ENCODE assay signal across 12 mouse cellular contexts in the genomic region with DNA sequence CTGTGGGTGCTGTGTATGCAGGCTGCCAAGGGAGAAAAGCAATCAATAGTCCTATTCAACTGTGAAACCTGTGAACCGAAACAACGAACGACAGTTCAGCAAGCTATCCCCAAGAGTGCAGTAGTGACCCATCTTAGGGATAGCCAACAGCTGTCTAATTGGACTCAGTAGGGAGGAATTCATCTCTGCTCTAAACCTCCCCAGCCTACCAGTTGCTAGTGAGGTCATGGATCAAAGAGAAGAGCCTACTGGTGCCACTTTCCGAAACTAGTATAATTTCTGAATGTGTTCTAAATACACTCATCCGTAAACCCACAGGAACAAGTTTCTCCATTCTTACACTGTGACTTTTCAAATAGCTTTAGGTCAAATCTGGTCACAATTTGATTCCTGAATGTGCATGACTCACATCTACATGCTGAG. TPM values are rescaled to one million over a fixed set of nuclear protein-coding genes. Genes with fewer than 3 reads are reported as not detected.
DNase-seq lines count a peak whose midpoint lies in the region; ATAC-seq and TF ChIP-seq lines count a peak whose summit lies in the region.
"Had no signal": no experiment of that assay in that cellular context is flagged by ENCODE, and none has a peak within 500 bp of the region (broad histone marks: within the 10 kb centered on the region; RNA-seq: fewer than 3 reads in every experiment).

No protein-coding gene starts in this region.

- no peaks in the 10 kb centered on the region for H3K9me3 ChIP-seq in heart, embryonic 16.5 days (replicated peaks; ENCODE audit: control insufficient read depth, low read length)
- H3K9me3 ChIP-seq: embryonic facial prominence, embryonic 13.5 days; hindbrain, embryonic 10.5 days; midbrain, embryonic 15.5 days had no signal

- no peak for TF ChIP-seq CTCF in kidney, adult 2 months (conservative IDR thresholded peaks at IDR 0.05; ENCODE audit: insufficient read depth, insufficient read length, low read depth, low read length)

- H3K27me3 ChIP-seq in heart, embryonic 16.5 days (ENCODE audit: control insufficient read depth, insufficient read depth, low read length): no peaks in the 10 kb centered on the region
- H3K27me3 ChIP-seq in kidney, adult 2 months (replicated peaks; ENCODE audit: control insufficient read depth, insufficient read depth, low read length): no peaks in the 10 kb centered on the region
- H3K27me3 ChIP-seq: embryonic facial prominence, embryonic 13.5 days; midbrain, embryonic 15.5 days had no signal

- TF ChIP-seq POLR2A in kidney, adult 2 months (IDR thresholded peaks at IDR 0.05; ENCODE audit: low read depth, low read length): no peak

- no peak for ATAC-seq in heart, embryonic 16.5 days (replicated peaks; ENCODE audit: extremely low read depth, insufficient read depth, low FRiP score)
- ATAC-seq: intestine, postnatal 0 days; midbrain, embryonic 15.5 days had no signal

- no peak overlapping the region for H3K4me3 ChIP-seq in heart, embryonic 16.5 days (ENCODE audit: low read length)
- no peak overlapping the region for H3K4me3 ChIP-seq in kidney, adult 2 months (ENCODE audit: insufficient read depth, low read depth, low read length)
- H3K4me3 ChIP-seq: embryonic facial prominence, embryonic 13.5 days; hindbrain, embryonic 10.5 days; midbrain, embryonic 15.5 days had no signal

- peak overlapping the region; percentile 45; the same call in 1 of the 2 replicates for H3K27ac ChIP-seq in heart, embryonic 16.5 days (ENCODE audit: low read length)
- H3K27ac ChIP-seq in kidney, adult 2 months (ENCODE audit: insufficient read depth, low read depth, low read length): no peak overlapping the region
- H3K27ac ChIP-seq: midbrain, embryonic 15.5 days had no signal

- no peak overlapping the region for H3K9ac ChIP-seq in heart, embryonic 16.5 days (ENCODE audit: low read length)
- H3K9ac ChIP-seq: embryonic facial prominence, embryonic 13.5 days; midbrain, embryonic 15.5 days had no signal

- no peaks in the 10 kb centered on the region for H3K36me3 ChIP-seq in heart, embryonic 16.5 days (ENCODE audit: control insufficient read depth, insufficient read depth)
- no peaks in the 10 kb centered on the region for H3K36me3 ChIP-seq in kidney, adult 2 months (ENCODE audit: control insufficient read depth, insufficient read depth, low read length)
- H3K36me3 ChIP-seq: embryonic facial prominence, embryonic 13.5 days; hindbrain, embryonic 10.5 days; midbrain, embryonic 15.5 days had no signal

- WGBS in heart, embryonic 16.5 days: 81% methylated on average over 5 of the region's 5 CpGs
- WGBS in kidney, adult 2 months: 48% methylated on average over 5 of the region's 5 CpGs

- DNase-seq in heart, adult 8-10 months (ENCODE audit: low spot score): no peak
- peak; percentile 28 for DNase-seq in retina, embryonic 14.5 days (ENCODE audit: low spot score)
- DNase-seq in retina, postnatal 1 day: no peak
- DNase-seq in fibroblast of lung, adult 2 months (ENCODE audit: low read depth): peak; percentile 53
- no peak for DNase-seq in kidney, adult 2 months
- DNase-seq in kidney, postnatal 10 days: no peak
- DNase-seq: lung, postnatal 14 days had no signal

- peaks cover 4% of the 10 kb centered on the region; the same call in 1 of the 2 replicates for H3K4me1 ChIP-seq in heart, embryonic 16.5 days (ENCODE audit: control insufficient read depth, insufficient read depth, low read length)
- peaks cover 4% of the 10 kb centered on the region; the same call in 1 of the 2 replicates for H3K4me1 ChIP-seq in kidney, adult 2 months (ENCODE audit: control insufficient read depth, insufficient read depth, low read length)
- H3K4me1 ChIP-seq: midbrain, embryonic 15.5 days had no signal

- no peak overlapping the region for H3K4me2 ChIP-seq in heart, embryonic 16.5 days (ENCODE audit: low read depth, low read length)
- H3K4me2 ChIP-seq: embryonic facial prominence, embryonic 13.5 days; midbrain, embryonic 15.5 days had no signal

RNA-seq across cellular contexts. Expression of gene Hmgcll1, which starts 8.9 kb away (rescaled TPM):
- 0.75 and 1.2 TPM in 2 replicates for polyA plus RNA-seq in heart, embryonic 16.5 days (2015; fragmentation: Nextera tagmentation; extraction: Ambion mirVana)
- under 1 TPM in 3 of 4 experiments, not detected in 1; 0.11 to 0.22 (median 0.16) TPM for total RNA-seq in heart, adult 8-10 months (2022)
- polyA plus RNA-seq in kidney, adult 2 months (2012; rRNA removed): 0.58 and 1.2 TPM in 2 replicates

Comparison
In these comparisons a context has a peak if more than half of its experiments do, and no peak if none do; other contexts are left out.
1. DNase-seq: peak in retina, embryonic 14.5 days (single experiment) and fibroblast of lung, adult 2 months (single experiment); none in heart, adult 8-10 months (single experiment), retina, postnatal 1 day (single experiment), kidney, adult 2 months (single experiment) and kidney, postnatal 10 days (single experiment).